15 mouse cellular contexts compared by ENCODE assay signal in genomic region chr10:98765786-98766419, GRCm38 (mm10).
"Had no signal": no experiment of that assay in that cellular context is flagged by ENCODE, and none has a peak within 500 bp of the region (broad histone marks: within the 10 kb centered on the region; RNA-seq: fewer than 3 reads in every experiment).

No protein-coding gene starts in this region.

- H3K9ac ChIP-seq: limb, embryonic 15.5 days; liver, embryonic 12.5 days; lung, embryonic 15.5 days; midbrain, embryonic 12.5 days had no signal

- H3K9me3 ChIP-seq: limb, embryonic 15.5 days; liver, embryonic 12.5 days; midbrain, embryonic 12.5 days had no signal

- H3K27me3 ChIP-seq: limb, embryonic 15.5 days; liver, embryonic 12.5 days; lung, embryonic 15.5 days; megakaryocyte, embryonic 14.5 days; midbrain, embryonic 12.5 days had no signal

- H3K27ac ChIP-seq: kidney, postnatal 0 days; limb, embryonic 15.5 days; liver, embryonic 12.5 days; lung, embryonic 15.5 days; macrophage; midbrain, embryonic 12.5 days; stomach, postnatal 0 days had no signal

- H3K4me1 ChIP-seq: limb, embryonic 15.5 days; liver, embryonic 12.5 days; lung, embryonic 15.5 days; megakaryocyte, embryonic 14.5 days; midbrain, embryonic 12.5 days had no signal

- DNase-seq: kidney, adult 9 months; kidney, postnatal 36 days; layer of hippocampus, adult 9-11 months; layer of hippocampus, postnatal 36 days; lung, postnatal 14 days; retina, postnatal 1 day; thymus, postnatal 4 days had no signal

- H3K4me3 ChIP-seq: limb, embryonic 15.5 days; liver, embryonic 12.5 days; lung, embryonic 15.5 days; megakaryocyte, embryonic 14.5 days; midbrain, embryonic 12.5 days had no signal

- ATAC-seq: liver, embryonic 12.5 days had no signal

- H3K36me3 ChIP-seq: limb, embryonic 15.5 days; liver, embryonic 12.5 days; lung, embryonic 15.5 days; midbrain, embryonic 12.5 days had no signal

- H3K4me2 ChIP-seq: limb, embryonic 15.5 days; liver, embryonic 12.5 days; lung, embryonic 15.5 days; midbrain, embryonic 12.5 days had no signal
